13 mouse cellular contexts compared by ENCODE assay signal in the genomic region with DNA sequence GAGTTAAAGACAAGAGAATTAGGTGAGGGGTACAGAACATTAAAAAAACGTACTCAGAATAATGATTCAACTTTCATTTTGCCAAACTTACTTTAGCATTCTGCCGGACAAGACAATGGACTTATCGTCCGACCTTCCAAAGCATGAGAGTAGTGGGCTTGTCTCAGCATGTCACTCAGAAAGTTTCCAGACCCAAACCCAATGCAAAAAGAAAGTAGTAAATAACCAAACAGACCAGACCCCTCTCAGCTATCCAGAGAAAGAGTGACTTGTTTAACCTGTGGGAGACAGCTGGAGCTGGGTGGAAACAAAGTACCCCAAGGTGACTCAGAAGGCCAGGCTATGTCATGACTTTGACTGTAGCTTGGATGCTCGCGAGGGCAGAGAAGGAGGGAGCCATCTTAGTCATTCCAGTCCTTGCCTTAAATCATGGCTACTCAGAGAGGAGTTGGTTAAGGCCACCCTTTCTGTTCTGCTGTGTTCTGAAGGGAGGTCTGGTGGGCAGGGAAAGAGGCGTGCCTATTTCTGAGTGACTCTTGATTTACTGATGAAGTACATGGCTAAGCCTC. TPM values are rescaled to one million over a fixed set of nuclear protein-coding genes. Genes with fewer than 3 reads are reported as not detected.
DNase-seq lines count a peak whose midpoint lies in the region; ATAC-seq lines count a peak whose summit lies in the region.
"Had no signal": no experiment of that assay in that cellular context is flagged by ENCODE, and none has a peak within 500 bp of the region (broad histone marks: within the 10 kb centered on the region; RNA-seq: fewer than 3 reads in every experiment).

No protein-coding gene starts in this region.

- no peak for DNase-seq in forebrain, embryonic 14.5 days (ENCODE audit: low spot score)
- no peak for DNase-seq in midbrain, embryonic 14.5 days
- DNase-seq in midbrain, embryonic 10.5 days (ENCODE audit: low spot score): no peak
- peak; percentile 61 for DNase-seq in induced T-regulatory cell, adult 2 months (ENCODE audit: low read depth)
- DNase-seq in cerebellum, adult 8-10 months: no peak
- DNase-seq in kidney, postnatal 14 days: no peak
- DNase-seq in kidney, adult 18-20 months: no peak
- DNase-seq: cerebellum, adult 2 months; gastrocnemius, adult 2 months; kidney, adult 9 months; thymus, postnatal 36 days had no signal

- 91% methylated on average over 7 of the region's 7 CpGs for WGBS in forebrain, embryonic 14.5 days
- 91% methylated on average over 7 of the region's 7 CpGs for WGBS in forebrain, embryonic 12.5 days
- 90% methylated on average over 7 of the region's 7 CpGs for WGBS in midbrain, embryonic 14.5 days
- 93% methylated on average over 7 of the region's 7 CpGs for WGBS in midbrain, embryonic 10.5 days

- no peak overlapping the region for H3K27ac ChIP-seq in forebrain, embryonic 14.5 days (ENCODE audit: low read depth, low read length)
- no peak overlapping the region for H3K27ac ChIP-seq in forebrain, embryonic 12.5 days
- no peak overlapping the region for H3K27ac ChIP-seq in midbrain, embryonic 14.5 days (replicated peaks; ENCODE audit: low read depth, low read length)
- H3K27ac ChIP-seq in midbrain, embryonic 10.5 days (replicated peaks): no peak overlapping the region
- H3K27ac ChIP-seq: gastrocnemius, adult 2 months; heart, embryonic 15.5 days had no signal

- no peak overlapping the region for H3K4me3 ChIP-seq in forebrain, embryonic 14.5 days (ENCODE audit: low read depth, low read length)
- H3K4me3 ChIP-seq in forebrain, embryonic 12.5 days (replicated peaks): no peak overlapping the region
- H3K4me3 ChIP-seq in midbrain, embryonic 14.5 days (replicated peaks; ENCODE audit: low read depth, low read length): no peak overlapping the region
- H3K4me3 ChIP-seq in midbrain, embryonic 10.5 days: no peak overlapping the region
- H3K4me3 ChIP-seq: gastrocnemius, adult 2 months; heart, embryonic 15.5 days had no signal

- peaks cover 17% of the 10 kb centered on the region for H3K36me3 ChIP-seq in forebrain, embryonic 14.5 days (ENCODE audit: control insufficient read depth, insufficient read depth, low read length)
- H3K36me3 ChIP-seq in forebrain, embryonic 12.5 days (replicated peaks): peaks cover 25% of the 10 kb centered on the region
- peaks cover 8% of the 10 kb centered on the region for H3K36me3 ChIP-seq in midbrain, embryonic 14.5 days (ENCODE audit: control insufficient read depth, insufficient read depth, low read length)
- peaks cover 27% of the 10 kb centered on the region for H3K36me3 ChIP-seq in midbrain, embryonic 10.5 days
- H3K36me3 ChIP-seq: heart, embryonic 15.5 days had no signal

- H3K9ac ChIP-seq in forebrain, embryonic 14.5 days (ENCODE audit: low read length): no peak overlapping the region
- H3K9ac ChIP-seq in forebrain, embryonic 12.5 days: no peak overlapping the region
- H3K9ac ChIP-seq in midbrain, embryonic 14.5 days (replicated peaks; ENCODE audit: low read length): no peak overlapping the region
- H3K9ac ChIP-seq: heart, embryonic 15.5 days had no signal

- 0 out of 2 replicates have a peak overlapping the region, but pooled peaks have one; percentile 14 for H3K4me2 ChIP-seq in forebrain, embryonic 14.5 days (ENCODE audit: low read length)
- no peak overlapping the region for H3K4me2 ChIP-seq in forebrain, embryonic 12.5 days
- peak overlapping the region; percentile 85; the same call in 1 of the 2 replicates for H3K4me2 ChIP-seq in midbrain, embryonic 14.5 days (ENCODE audit: low read length)

- ATAC-seq in forebrain, embryonic 14.5 days: no peak
- no peak for ATAC-seq in forebrain, embryonic 12.5 days (ENCODE audit: low FRiP score)
- ATAC-seq in midbrain, embryonic 14.5 days (ENCODE audit: low FRiP score, low TSS enrichment): no peak

- H3K4me1 ChIP-seq in forebrain, embryonic 14.5 days (ENCODE audit: control insufficient read depth, insufficient read depth, low read length): peaks cover 21% of the 10 kb centered on the region
- peaks cover 27% of the 10 kb centered on the region for H3K4me1 ChIP-seq in forebrain, embryonic 12.5 days
- peaks cover 23% of the 10 kb centered on the region for H3K4me1 ChIP-seq in midbrain, embryonic 14.5 days (ENCODE audit: control insufficient read depth, insufficient read depth, low read length)
- peaks cover 32% of the 10 kb centered on the region for H3K4me1 ChIP-seq in midbrain, embryonic 10.5 days

- no peaks in the 10 kb centered on the region for H3K27me3 ChIP-seq in forebrain, embryonic 14.5 days (replicated peaks; ENCODE audit: control insufficient read depth, insufficient read depth, low read length)
- H3K27me3 ChIP-seq in forebrain, embryonic 12.5 days: no peaks in the 10 kb centered on the region
- no peaks in the 10 kb centered on the region for H3K27me3 ChIP-seq in midbrain, embryonic 14.5 days (ENCODE audit: control insufficient read depth, insufficient read depth, low read length)
- H3K27me3 ChIP-seq in midbrain, embryonic 10.5 days (ENCODE audit: low read depth, poor library complexity, severe bottlenecking): no peaks in the 10 kb centered on the region
- H3K27me3 ChIP-seq: heart, embryonic 15.5 days had no signal

- H3K9me3 ChIP-seq in forebrain, embryonic 14.5 days (replicated peaks; ENCODE audit: control insufficient read depth, low read length): no peaks in the 10 kb centered on the region
- no peaks in the 10 kb centered on the region for H3K9me3 ChIP-seq in forebrain, embryonic 12.5 days
- H3K9me3 ChIP-seq in midbrain, embryonic 14.5 days (ENCODE audit: control insufficient read depth, low read length): no peaks in the 10 kb centered on the region; the same call in 1 of the 2 replicates
- no peaks in the 10 kb centered on the region for H3K9me3 ChIP-seq in midbrain, embryonic 10.5 days (replicated peaks)
- H3K9me3 ChIP-seq: heart, embryonic 15.5 days had no signal

RNA-seq across cellular contexts. Expression of gene Agpat4, which starts 2.8 kb away (rescaled TPM):
- polyA plus RNA-seq in forebrain, embryonic 14.5 days (2014; fragmentation: Nextera tagmentation; extraction: Ambion mirVana): 16.1 and 25.5 TPM in 2 replicates
- 40.6 and 40.9 TPM in 2 replicates for polyA plus RNA-seq in forebrain, embryonic 12.5 days (2016; fragmentation: Nextera tagmentation; extraction: Ambion mirVana)
- 30.9 and 31.3 TPM in 2 replicates for polyA plus RNA-seq in midbrain, embryonic 14.5 days (2014; fragmentation: Nextera tagmentation; extraction: Ambion mirVana)
- polyA plus RNA-seq in midbrain, embryonic 10.5 days (2016; fragmentation: Nextera tagmentation; extraction: Ambion mirVana): 43.4 and 43.7 TPM in 2 replicates
